Mouse (Mus musculus): ENCODE measurements at regions not wholly inside any gene's neighbourhood (a gene's known extent, or its start where the extent isn't known, plus 50 kb on each side); places are given as distances from the start of the nearest gene placed in this dataset.

GRCm38 (mm10) chr17:16633426-16633825 is 430.5 kb upstream of the Zfp960 start:
- no peaks in the 10 kb centered on the region for H3K36me3 ChIP-seq (ENCODE audit: control insufficient read depth, insufficient read depth, low read length, poor library complexity, severe bottlenecking)
- H3K27me3 ChIP-seq (ENCODE audit: control insufficient read depth, insufficient read depth, low read length, poor library complexity, severe bottlenecking): no peaks in the 10 kb centered on the region
- no peak overlapping the region for H3K9ac ChIP-seq (ENCODE audit: low read depth, poor library complexity, severe bottlenecking)
- H3K27ac ChIP-seq (ENCODE audit: insufficient read depth, low read length): no peak overlapping the region
- TF ChIP-seq CTCF (IDR thresholded peaks at IDR 0.05; ENCODE audit: low read depth, low read length) (no peak), POLR2A (IDR thresholded peaks at IDR 0.05; ENCODE audit: insufficient read depth, low read length) (no peak), EP300 (IDR thresholded peaks at IDR 0.05; ENCODE audit: insufficient read depth, low read depth, low read length) (no peak)
- no peaks in the 10 kb centered on the region for H3K9me3 ChIP-seq (replicated peaks; ENCODE audit: control insufficient read depth, insufficient read depth, low read length, poor library complexity, severe bottlenecking)
- no peak overlapping the region for H3K4me3 ChIP-seq (ENCODE audit: low read depth, low read length)
- H3K4me1 ChIP-seq (ENCODE audit: control insufficient read depth, insufficient read depth, low read length): no peaks in the 10 kb centered on the region

- H3K9me3 ChIP-seq (replicated peaks; ENCODE audit: control insufficient read depth, insufficient read depth, low read length, poor library complexity, severe bottlenecking): no peaks in the 10 kb centered on the region
- no peaks in the 10 kb centered on the region for H3K27me3 ChIP-seq (ENCODE audit: control insufficient read depth, insufficient read depth, low read length, poor library complexity, severe bottlenecking)
- H3K27ac ChIP-seq (ENCODE audit: insufficient read depth, low read length): no peak overlapping the region
- no peak overlapping the region for H3K4me3 ChIP-seq (ENCODE audit: low read depth, low read length)
- no peak overlapping the region for H3K9ac ChIP-seq (ENCODE audit: low read depth, poor library complexity, severe bottlenecking)
- TF ChIP-seq CTCF (IDR thresholded peaks at IDR 0.05; ENCODE audit: low read depth, low read length): no peak
- TF ChIP-seq POLR2A (IDR thresholded peaks at IDR 0.05; ENCODE audit: insufficient read depth, low read length): no peak
- TF ChIP-seq EP300 (IDR thresholded peaks at IDR 0.05; ENCODE audit: insufficient read depth, low read depth, low read length): no peak
- no peaks in the 10 kb centered on the region for H3K36me3 ChIP-seq (ENCODE audit: control insufficient read depth, insufficient read depth, low read length, poor library complexity, severe bottlenecking)
- H3K4me1 ChIP-seq (ENCODE audit: control insufficient read depth, insufficient read depth, low read length): no peaks in the 10 kb centered on the region
Measured at GRCm38 (mm10) chr17:16637463-16637862, 426.4 kb upstream of the Zfp960 start.

DNA sequence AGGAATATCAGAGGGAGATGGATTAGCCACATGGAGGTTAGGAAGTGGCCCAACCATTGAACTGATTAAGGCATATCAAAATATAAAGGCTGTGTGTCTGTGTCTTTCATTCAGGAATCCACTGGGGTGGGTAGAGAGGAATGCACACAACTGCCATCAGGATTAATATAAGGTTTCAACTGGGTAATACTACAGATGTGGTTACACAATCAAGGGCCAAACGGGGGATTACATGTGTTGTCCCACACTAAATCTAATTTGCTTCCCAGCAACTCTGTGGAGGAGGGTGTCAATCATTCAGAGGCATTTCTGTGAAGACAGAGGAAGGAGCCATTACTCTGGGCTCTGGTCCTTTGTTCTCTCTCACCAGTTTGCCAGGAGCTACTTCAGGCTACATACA is 416.0 kb upstream of the Zfp960 start:
- H3K9ac ChIP-seq (ENCODE audit: low read depth, poor library complexity, severe bottlenecking): no peak overlapping the region
- H3K27me3 ChIP-seq (ENCODE audit: control insufficient read depth, insufficient read depth, low read length, poor library complexity, severe bottlenecking): no peaks in the 10 kb centered on the region
- no peak overlapping the region for H3K4me3 ChIP-seq (ENCODE audit: low read depth, low read length)
- no peaks in the 10 kb centered on the region for H3K9me3 ChIP-seq (replicated peaks; ENCODE audit: control insufficient read depth, insufficient read depth, low read length, poor library complexity, severe bottlenecking)
- no peaks in the 10 kb centered on the region for H3K4me1 ChIP-seq (ENCODE audit: control insufficient read depth, insufficient read depth, low read length)
- H3K27ac ChIP-seq (ENCODE audit: insufficient read depth, low read length): no peak overlapping the region
- no peaks in the 10 kb centered on the region for H3K36me3 ChIP-seq (ENCODE audit: control insufficient read depth, insufficient read depth, low read length, poor library complexity, severe bottlenecking)
- TF ChIP-seq EP300 (IDR thresholded peaks at IDR 0.05; ENCODE audit: insufficient read depth, low read depth, low read length) (no peak), POLR2A (IDR thresholded peaks at IDR 0.05; ENCODE audit: insufficient read depth, low read length) (no peak), CTCF (IDR thresholded peaks at IDR 0.05; ENCODE audit: low read depth, low read length) (no peak)

DNA sequence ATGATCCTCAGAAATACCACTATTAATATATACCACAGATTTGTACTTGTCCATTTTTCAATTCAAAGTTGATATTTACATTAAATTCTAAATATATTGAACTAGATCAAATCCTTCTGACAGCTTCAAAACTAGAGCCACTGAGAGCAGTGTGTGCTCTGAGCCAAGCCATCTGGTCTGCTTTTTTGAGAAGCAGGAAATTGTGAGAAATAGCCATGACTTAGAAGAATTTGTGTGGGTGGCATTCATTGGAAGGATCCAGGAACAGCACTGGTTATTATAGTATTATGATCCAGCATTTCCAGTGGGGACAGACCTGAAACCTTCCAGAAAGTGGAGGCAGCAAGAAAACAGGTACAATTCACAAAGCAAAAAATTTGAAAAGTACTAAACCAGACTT is 398.7 kb upstream of the Zfp960 start:
- Histone ChIP-seq H3K27ac (ENCODE audit: insufficient read depth, low read length) (no peak overlapping the region), H3K4me1 (ENCODE audit: control insufficient read depth, insufficient read depth, low read length) (no peaks in the 10 kb centered on the region), H3K36me3 (ENCODE audit: control insufficient read depth, insufficient read depth, low read length, poor library complexity, severe bottlenecking) (no peaks in the 10 kb centered on the region), H3K27me3 (ENCODE audit: control insufficient read depth, insufficient read depth, low read length, poor library complexity, severe bottlenecking) (no peaks in the 10 kb centered on the region), H3K4me3 (ENCODE audit: low read depth, low read length) (no peak overlapping the region), H3K9me3 (replicated peaks; ENCODE audit: control insufficient read depth, insufficient read depth, low read length, poor library complexity, severe bottlenecking) (no peaks in the 10 kb centered on the region), H3K9ac (ENCODE audit: low read depth, poor library complexity, severe bottlenecking) (no peak overlapping the region)
- TF ChIP-seq EP300 (IDR thresholded peaks at IDR 0.05; ENCODE audit: insufficient read depth, low read depth, low read length) (no peak), CTCF (IDR thresholded peaks at IDR 0.05; ENCODE audit: low read depth, low read length) (no peak), POLR2A (IDR thresholded peaks at IDR 0.05; ENCODE audit: insufficient read depth, low read length) (no peak)

GRCm38 (mm10) chr17:16667606-16668005 is 396.3 kb upstream of the Zfp960 start:
- Histone ChIP-seq H3K27ac (ENCODE audit: insufficient read depth, low read length) (no peak overlapping the region), H3K27me3 (ENCODE audit: control insufficient read depth, insufficient read depth, low read length, poor library complexity, severe bottlenecking) (no peaks in the 10 kb centered on the region), H3K9ac (ENCODE audit: low read depth, poor library complexity, severe bottlenecking) (no peak overlapping the region), H3K4me1 (ENCODE audit: control insufficient read depth, insufficient read depth, low read length) (no peaks in the 10 kb centered on the region), H3K4me3 (ENCODE audit: low read depth, low read length) (no peak overlapping the region), H3K9me3 (replicated peaks; ENCODE audit: control insufficient read depth, insufficient read depth, low read length, poor library complexity, severe bottlenecking) (no peaks in the 10 kb centered on the region), H3K36me3 (ENCODE audit: control insufficient read depth, insufficient read depth, low read length, poor library complexity, severe bottlenecking) (no peaks in the 10 kb centered on the region)
- TF ChIP-seq EP300 (IDR thresholded peaks at IDR 0.05; ENCODE audit: insufficient read depth, low read depth, low read length) (no peak), CTCF (IDR thresholded peaks at IDR 0.05; ENCODE audit: low read depth, low read length) (no peak), POLR2A (IDR thresholded peaks at IDR 0.05; ENCODE audit: insufficient read depth, low read length) (no peak)

DNA sequence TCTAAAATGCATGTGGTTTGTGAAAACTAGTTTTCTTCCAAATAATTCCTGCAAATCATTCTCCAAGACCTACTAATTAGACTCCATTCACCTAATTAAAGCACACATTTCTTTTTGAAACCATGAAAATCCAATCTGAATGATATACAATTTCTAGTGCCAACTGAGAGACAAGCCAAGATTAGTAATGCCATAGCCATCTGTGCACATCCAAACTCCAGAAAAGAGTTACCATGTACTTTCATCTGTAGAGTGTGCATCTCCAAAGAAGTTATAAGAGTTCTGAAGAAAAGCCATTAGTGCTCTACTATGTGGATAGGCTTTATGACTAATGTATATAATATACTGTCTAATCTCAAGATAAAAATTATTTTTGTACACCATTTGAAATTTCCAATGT is 359.7 kb upstream of the Zfp960 start:
- Histone ChIP-seq H3K27ac (ENCODE audit: insufficient read depth, low read length) (no peak overlapping the region), H3K9ac (ENCODE audit: low read depth, poor library complexity, severe bottlenecking) (no peak overlapping the region), H3K27me3 (ENCODE audit: control insufficient read depth, insufficient read depth, low read length, poor library complexity, severe bottlenecking) (no peaks in the 10 kb centered on the region), H3K4me1 (ENCODE audit: control insufficient read depth, insufficient read depth, low read length) (no peaks in the 10 kb centered on the region), H3K36me3 (ENCODE audit: control insufficient read depth, insufficient read depth, low read length, poor library complexity, severe bottlenecking) (no peaks in the 10 kb centered on the region), H3K4me3 (ENCODE audit: low read depth, low read length) (no peak overlapping the region), H3K9me3 (replicated peaks; ENCODE audit: control insufficient read depth, insufficient read depth, low read length, poor library complexity, severe bottlenecking) (no peaks in the 10 kb centered on the region)
- TF ChIP-seq POLR2A (IDR thresholded peaks at IDR 0.05; ENCODE audit: insufficient read depth, low read length): no peak
- no peak for TF ChIP-seq EP300 (IDR thresholded peaks at IDR 0.05; ENCODE audit: insufficient read depth, low read depth, low read length)
- no peak for TF ChIP-seq CTCF (IDR thresholded peaks at IDR 0.05; ENCODE audit: low read depth, low read length)

All from ES-Bruce4 (cell line).